Mouse (Mus musculus) midbrain, embryonic 16.5 days (tissue): ENCODE results near the gene Tssk3. TPM values are rescaled to one million over a fixed set of nuclear protein-coding genes. Genes with fewer than 3 reads are reported as not detected.
"Not testable (repeated sequence)": the region's sequence is repeated elsewhere in the genome, so short reads cannot be mapped to it uniquely, and the experiment has no call there.

Experiments used
- ATAC-seq: fragments of 200-750 bp; cut with Nextera tagmentation; 2 replicates; pipeline ENCODE4 v1.8.0; 2017; ENCODE audit warnings: moderate TSS enrichment
- H3K27ac ChIP-seq: fragments of 300-500 bp; sonication (generic); 2 replicates; pipeline ENCODE4 v1.5.1; 2014; ENCODE audit warnings: mild to moderate bottlenecking, low read length, mixed read lengths
- H3K27me3 ChIP-seq: fragments of 300-500 bp; sonication (generic); 2 replicates; pipeline ENCODE4 v1.6.1; 2014; ENCODE audit warnings: low read depth, low read length, mixed read lengths; ENCODE audit not compliant: control insufficient read depth, insufficient read depth
- H3K36me3 ChIP-seq: fragments of 300-500 bp; sonication (generic); 2 replicates; pipeline ENCODE4 v1.6.1; 2014; ENCODE audit warnings: mild to moderate bottlenecking, low read length, moderate library complexity, mixed read lengths; ENCODE audit not compliant: control insufficient read depth, insufficient read depth
- H3K4me1 ChIP-seq: fragments of 300-500 bp; sonication (generic); 2 replicates; pipeline ENCODE4 v1.6.1; 2014; ENCODE audit warnings: mild to moderate bottlenecking, low read length, mixed read lengths; ENCODE audit not compliant: control insufficient read depth, insufficient read depth
- H3K4me2 ChIP-seq: fragments of 300-500 bp; sonication (generic); 2 replicates; pipeline ENCODE4 v1.6.1; 2014; ENCODE audit warnings: mild to moderate bottlenecking, low read length, mixed read lengths
- H3K4me3 ChIP-seq: fragments of 300-500 bp; sonication (generic); 2 replicates; pipeline ENCODE4 v1.5.1; 2014; ENCODE audit warnings: low read depth, mild to moderate bottlenecking, low read length, moderate library complexity, mixed read lengths
- H3K9ac ChIP-seq: fragments of 300-500 bp; sonication (generic); 2 replicates; pipeline ENCODE4 v1.6.1; 2014; ENCODE audit warnings: low read depth, low read length, mixed read lengths
- H3K9me3 ChIP-seq: fragments of 300-500 bp; sonication (generic); replicated peaks from 2 replicates; pipeline ENCODE4 v1.6.1; 2014; ENCODE audit warnings: mild to moderate bottlenecking, low read length, mixed read lengths; ENCODE audit not compliant: control insufficient read depth, poor library complexity, severe bottlenecking
- WGBS: fragments of 180-500 bp; shearing (Covaris S2); extraction: QIAGEN DNeasy Blood & Tissue Kit; methylation state at CpG from one replicate; pipeline ENCODE4 v1.1.7; 2014; 5-methylcytosine and 5-hydroxymethylcytosine counted together
- polyA plus RNA-seq: library from polyadenylated mRNA; unstranded; fragments of >200 nt; fragmentation: Nextera tagmentation; extraction: Ambion mirVana; gene quantifications from 2 replicates; pipeline ENCODE4 v1.2.1, GENCODE M21; 2015

Tssk3 gene
- polyA plus RNA-seq, 1 experiment from 2014 or later, result 1.2 TPM

GRCm38 (mm10) chr4:129459726-129460125 lies 31.1 kb downstream of the Tssk3 start:
- Histone ChIP-seq H3K9me3 (no peaks in the 10 kb centered on the region), H3K4me3 (no peak overlapping the region), H3K36me3 (0 out of 2 replicates have a peak, but pooled peaks cover 6% of the 10 kb centered on the region), H3K27ac (no peak overlapping the region), H3K4me1 (peaks cover 8% of the 10 kb centered on the region), H3K9ac (no peak overlapping the region), H3K4me2 (no peak overlapping the region), H3K27me3 (no peaks in the 10 kb centered on the region)
- no peak for ATAC-seq
- 92% methylated on average over 3 of the region's 3 CpGs for WGBS

GRCm38 (mm10) chr4:129457311-129457710 lies 33.5 kb downstream of the Tssk3 start:
- not testable (repeated sequence) for H3K36me3 ChIP-seq, H3K4me1 ChIP-seq, H3K27ac ChIP-seq, H3K9me3 ChIP-seq, H3K4me3 ChIP-seq, ATAC-seq, H3K4me2 ChIP-seq, H3K9ac ChIP-seq, H3K27me3 ChIP-seq
- WGBS, result 79% methylated on average over 2 of the region's 2 CpGs

- Histone ChIP-seq H3K27ac (no peak overlapping the region), H3K9ac (no peak overlapping the region), H3K4me2 (no peak overlapping the region), H3K36me3 (no peaks in the 10 kb centered on the region), H3K4me3 (no peak overlapping the region), H3K4me1 (no peaks in the 10 kb centered on the region), H3K9me3 (no peaks in the 10 kb centered on the region), H3K27me3 (no peaks in the 10 kb centered on the region)
- 35% methylated on average over 5 of the region's 5 CpGs for WGBS
- ATAC-seq, result no peak
Observed at GRCm38 (mm10) chr4:129456126-129456525, 34.7 kb downstream of the Tssk3 start.

- Histone ChIP-seq H3K9me3 (no peaks in the 10 kb centered on the region), H3K4me1 (no peaks in the 10 kb centered on the region), H3K27me3 (no peaks in the 10 kb centered on the region), H3K9ac (no peak overlapping the region), H3K4me3 (no peak overlapping the region), H3K27ac (no peak overlapping the region), H3K4me2 (no peak overlapping the region), H3K36me3 (no peaks in the 10 kb centered on the region)
- WGBS, result 2% methylated on average over 5 of the region's 5 CpGs
- ATAC-seq, result peak; percentile 80
Observed at GRCm38 (mm10) chr4:129455265-129455664, 35.6 kb downstream of the Tssk3 start.

- 88% methylated on average over 15 of the region's 15 CpGs for WGBS
- Histone ChIP-seq H3K9ac (no peak overlapping the region), H3K4me1 (no peaks in the 10 kb centered on the region), H3K4me3 (no peak overlapping the region), H3K27me3 (no peaks in the 10 kb centered on the region), H3K36me3 (no peaks in the 10 kb centered on the region), H3K4me2 (no peak overlapping the region), H3K9me3 (no peaks in the 10 kb centered on the region), H3K27ac (no peak overlapping the region)
- ATAC-seq, result no peak
Observed at GRCm38 (mm10) chr4:129451471-129452169, 39.2 kb downstream of the Tssk3 start.

GRCm38 (mm10) chr4:129450851-129451250 lies 40.0 kb downstream of the Tssk3 start:
- Histone ChIP-seq H3K27me3 (no peaks in the 10 kb centered on the region), H3K4me2 (no peak overlapping the region), H3K9ac (no peak overlapping the region), H3K9me3 (no peaks in the 10 kb centered on the region), H3K36me3 (no peaks in the 10 kb centered on the region), H3K27ac (no peak overlapping the region), H3K4me1 (no peaks in the 10 kb centered on the region), H3K4me3 (no peak overlapping the region)
- 86% methylated on average over 2 of the region's 2 CpGs for WGBS
- ATAC-seq, result no peak

- H3K9me3 ChIP-seq, result no peaks in the 10 kb centered on the region
- no peaks in the 10 kb centered on the region for H3K4me1 ChIP-seq
- no peak for ATAC-seq
- 83% methylated on average over 6 of the region's 6 CpGs for WGBS
- no peak overlapping the region for H3K4me3 ChIP-seq
- no peaks in the 10 kb centered on the region for H3K36me3 ChIP-seq
- H3K27ac ChIP-seq, result no peak overlapping the region
- H3K9ac ChIP-seq, result no peak overlapping the region
- H3K4me2 ChIP-seq, result no peak overlapping the region
- H3K27me3 ChIP-seq, result no peaks in the 10 kb centered on the region
Observed at GRCm38 (mm10) chr4:129448713-129449112, 42.1 kb downstream of the Tssk3 start.

- H3K4me3 ChIP-seq, result no peak overlapping the region
- WGBS, result 76% methylated on average over 11 of the region's 11 CpGs
- no peaks in the 10 kb centered on the region for H3K27me3 ChIP-seq
- no peak overlapping the region for H3K4me2 ChIP-seq
- no peak for ATAC-seq
- H3K9me3 ChIP-seq, result no peaks in the 10 kb centered on the region
- no peak overlapping the region for H3K27ac ChIP-seq
- no peak overlapping the region for H3K9ac ChIP-seq
- no peaks in the 10 kb centered on the region for H3K4me1 ChIP-seq
- no peaks in the 10 kb centered on the region for H3K36me3 ChIP-seq
Observed at GRCm38 (mm10) chr4:129447778-129448563, 42.9 kb downstream of the Tssk3 start.

GRCm38 (mm10) chr4:129447360-129447759 lies 43.5 kb downstream of the Tssk3 start:
- H3K4me3 ChIP-seq, result no peak overlapping the region
- no peak for ATAC-seq
- no peaks in the 10 kb centered on the region for H3K4me1 ChIP-seq
- H3K27ac ChIP-seq, result no peak overlapping the region
- no peaks in the 10 kb centered on the region for H3K36me3 ChIP-seq
- 85% methylated on average over 8 of the region's 8 CpGs for WGBS
- no peaks in the 10 kb centered on the region for H3K9me3 ChIP-seq
- H3K27me3 ChIP-seq, result peaks cover 3% of the 10 kb centered on the region; the same call in 1 of the 2 replicates
- H3K9ac ChIP-seq, result no peak overlapping the region
- no peak overlapping the region for H3K4me2 ChIP-seq
